Mouse (Mus musculus) CH12.LX (cell line): Measurements from ENCODE around the gene Coro7. TPM values are rescaled to one million over a fixed set of nuclear protein-coding genes. Genes with fewer than 3 reads are reported as not detected.
A peak's percentile ranks its signal among the peaks of the same experiment; 100 is the strongest.

ENCODE experiments used
- DNase-seq: peaks from one replicate; pipeline ENCODE4 v3.0.0-alpha.2; 2013; ENCODE audit errors: extremely low read depth
- H3K27ac ChIP-seq: 2 replicates; pipeline ENCODE4 v1.5.1; 2012; ENCODE audit warnings: low read depth, mild to moderate bottlenecking, control low read depth, moderate library complexity; ENCODE audit not compliant: insufficient read depth
- H3K27me3 ChIP-seq: replicated peaks from 2 replicates; pipeline ENCODE3; 2012; ENCODE audit warnings: inconsistent platforms
- H3K36me3 ChIP-seq, 2 experiments: replicated peaks in 1 of 2; 2 replicates each; pipeline versions ENCODE3 to v1.6.1; 2012; ENCODE audit warnings: inconsistent platforms in 1 of 2, low read length in 1 of 2, mild to moderate bottlenecking in 1 of 2, mixed read lengths in 1 of 2, moderate library complexity in 1 of 2; ENCODE audit not compliant: control insufficient read depth in 1 of 2, insufficient read depth in 1 of 2
- H3K4me1 ChIP-seq, 2 experiments: 2 replicates each; pipeline ENCODE4 v1.6.1; 2012; ENCODE audit warnings: inconsistent platforms in 1 of 2, moderate library complexity in 1 of 2; ENCODE audit not compliant: insufficient read depth in 2 of 2, control insufficient read depth in 1 of 2
- H3K4me2 ChIP-seq: 2 replicates; pipeline ENCODE4 v1.6.1; 2012; ENCODE audit warnings: low read depth, mild to moderate bottlenecking, control low read depth; ENCODE audit not compliant: poor library complexity, insufficient read depth, severe bottlenecking
- H3K4me3 ChIP-seq, 3 experiments: fragments of 150-350 bp in 1 of 3; sonication (generic) in 1 of 3; replicated peaks in 1 of 3; 2 replicates each; pipeline versions ENCODE3 to v1.5.1; 2011 to 2012; ENCODE audit warnings: low read depth in 2 of 3, low read length in 2 of 3, mild to moderate bottlenecking in 2 of 3, moderate library complexity in 2 of 3, control low read depth in 1 of 3, improper control_type of control experiment in 1 of 3, inconsistent platforms in 1 of 3, mixed read lengths in 1 of 3; ENCODE audit not compliant: poor library complexity in 1 of 3
- H3K79me2 ChIP-seq: replicated peaks from 2 replicates; pipeline ENCODE4 v1.6.1; 2012; ENCODE audit warnings: mild to moderate bottlenecking, moderate library complexity; ENCODE audit not compliant: control insufficient read depth, poor library complexity, insufficient read depth, severe bottlenecking; ENCODE audit errors: extremely low read depth
- H3K9ac ChIP-seq: 2 replicates; pipeline ENCODE4 v1.6.1; 2012; ENCODE audit warnings: low read depth, mild to moderate bottlenecking, control low read depth, moderate library complexity; ENCODE audit not compliant: insufficient read depth
- H3K9me3 ChIP-seq: replicated peaks from 2 replicates; pipeline ENCODE3; 2012; ENCODE audit warnings: low read length, inconsistent platforms, mixed read lengths
- MAZ ChIP-seq: IDR thresholded peaks from 2 replicates; pipeline ENCODE4 v1.6.1; 2012; ENCODE audit warnings: low read depth, mild to moderate bottlenecking, inconsistent platforms, low read length, improper control_type of control experiment, moderate library complexity
- NRF1 ChIP-seq: IDR thresholded peaks from 2 replicates; pipeline ENCODE4 v1.6.1; 2014; ENCODE audit warnings: low read depth, mild to moderate bottlenecking, inconsistent platforms, low read length, improper control_type of control experiment, moderate library complexity
- SMC3 ChIP-seq: IDR thresholded peaks from 2 replicates; pipeline ENCODE4 v1.6.1; 2011; ENCODE audit warnings: low read depth, low read length, improper control_type of control experiment
- TCF12 ChIP-seq: IDR thresholded peaks from 2 replicates; pipeline ENCODE4 v1.6.1; 2014; ENCODE audit warnings: low read depth, mild to moderate bottlenecking, inconsistent platforms, low read length, improper control_type of control experiment
- UBTF ChIP-seq: IDR thresholded peaks from 2 replicates; pipeline ENCODE4 v1.6.1; 2012; ENCODE audit warnings: low read depth, mild to moderate bottlenecking, inconsistent platforms, low read length, improper control_type of control experiment, moderate library complexity
- USF1 ChIP-seq: IDR thresholded peaks from 2 replicates; pipeline ENCODE4 v1.6.1; 2014; ENCODE audit warnings: low read depth, mild to moderate bottlenecking, inconsistent platforms, low read length, improper control_type of control experiment
- ZNF384 ChIP-seq: IDR thresholded peaks from 2 replicates; pipeline ENCODE4 v1.6.1; 2012; ENCODE audit warnings: low read depth, low read length, improper control_type of control experiment, inconsistent platforms
- dilution Hi-C: fragments of 300-500 bp; cut with MboI; formaldehyde crosslinking; loops from 2 replicates; pipeline ENCODE4 v1.14.3; 2020; ENCODE audit warnings: low sequenced_read_pairs; ENCODE audit not compliant: extremely low pct_unique_long_range_greater_than_20kb, extremely low pct_ligation_motif_present
- in situ Hi-C: fragments of 300-500 bp; cut with MboI; formaldehyde crosslinking; loops from 3 replicates; pipeline ENCODE4 v1.14.3; 2019; ENCODE audit warnings: low sequenced_read_pairs, low pct_ligation_motif_present, low pct_unique_long_range_greater_than_20kb, mixed read lengths
- polyA plus RNA-seq: library from polyadenylated mRNA; unstranded; fragments of >175 nt; gene quantifications from 2 replicates; pipeline ENCODE4 v1.2.1, GENCODE M21; 2012; ENCODE audit warnings: low read depth; ENCODE audit not compliant: insufficient read length
- total RNA-seq, 2 experiments: library from RNA; depleted of rRNA; stranded (reverse); fragments of 300-350 nt in 1 of 2; fragments of >200 nt in 1 of 2; gene quantifications; 2 replicates each; pipeline ENCODE4 v1.2.3; 2012 to 2014

The Coro7 gene
- total and polyA plus RNA-seq, 3 experiments: 5.7 to 40.2 (median 20.0) TPM

DNA sequence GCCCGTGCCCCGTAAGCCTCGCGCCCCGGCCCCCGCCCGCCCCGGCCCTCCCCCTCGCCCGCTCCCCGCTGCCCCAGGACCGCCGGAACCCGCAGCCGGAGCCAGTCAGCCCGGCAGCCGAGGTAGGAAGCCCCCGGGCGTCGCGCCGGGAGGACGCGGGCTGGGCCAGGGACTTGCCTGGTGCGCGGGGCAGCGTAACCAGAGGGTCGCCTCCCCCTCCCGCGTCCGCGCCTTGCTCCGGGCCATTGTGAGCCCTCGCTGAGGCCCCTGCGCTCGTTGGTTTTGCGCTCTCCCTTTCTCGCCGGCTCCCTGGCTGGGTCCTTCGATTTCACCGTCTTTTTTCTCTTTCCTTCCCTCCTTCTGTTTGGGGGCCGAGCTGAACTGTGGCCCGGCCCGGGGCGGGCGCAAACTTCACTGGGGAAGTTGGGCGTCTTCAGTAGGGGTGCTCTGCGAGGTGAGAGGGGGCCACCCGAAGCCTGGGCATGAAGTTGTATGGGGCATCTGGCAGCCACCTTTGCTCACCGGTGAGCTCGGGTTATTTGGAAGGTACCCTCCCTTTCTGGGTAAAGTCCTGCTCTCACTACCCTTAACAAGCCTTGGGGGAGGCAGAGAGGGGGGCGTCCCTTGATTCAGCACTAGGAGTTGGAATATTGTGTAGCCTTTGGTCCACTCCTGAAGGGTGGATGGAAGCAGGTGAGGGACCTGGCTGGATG, 84.6 kb downstream of the Coro7 start:
- in situ Hi-C loops (no loop called here), dilution Hi-C loops (no loop called here)
- H3K36me3 ChIP-seq: no peaks in the 10 kb centered on the region
- H3K27me3 ChIP-seq: peaks cover 30% of the 10 kb centered on the region
- peak overlapping the region; percentile 78 for H3K4me2 ChIP-seq
- no peaks in the 10 kb centered on the region for H3K9me3 ChIP-seq
- H3K27ac ChIP-seq: no peak overlapping the region
- H3K79me2 ChIP-seq: no peaks in the 10 kb centered on the region
- H3K4me3 ChIP-seq: peak overlapping the region; percentile 45 to 61 (median 52)
- DNase-seq: no peak
- peaks cover 17 to 35% of the 10 kb centered on the region in 2 experiments for H3K4me1 ChIP-seq
- no peak for TF ChIP-seq USF1
- peak; percentile 81 for TF ChIP-seq UBTF
- peak overlapping the region; percentile 88 for H3K9ac ChIP-seq

DNA sequence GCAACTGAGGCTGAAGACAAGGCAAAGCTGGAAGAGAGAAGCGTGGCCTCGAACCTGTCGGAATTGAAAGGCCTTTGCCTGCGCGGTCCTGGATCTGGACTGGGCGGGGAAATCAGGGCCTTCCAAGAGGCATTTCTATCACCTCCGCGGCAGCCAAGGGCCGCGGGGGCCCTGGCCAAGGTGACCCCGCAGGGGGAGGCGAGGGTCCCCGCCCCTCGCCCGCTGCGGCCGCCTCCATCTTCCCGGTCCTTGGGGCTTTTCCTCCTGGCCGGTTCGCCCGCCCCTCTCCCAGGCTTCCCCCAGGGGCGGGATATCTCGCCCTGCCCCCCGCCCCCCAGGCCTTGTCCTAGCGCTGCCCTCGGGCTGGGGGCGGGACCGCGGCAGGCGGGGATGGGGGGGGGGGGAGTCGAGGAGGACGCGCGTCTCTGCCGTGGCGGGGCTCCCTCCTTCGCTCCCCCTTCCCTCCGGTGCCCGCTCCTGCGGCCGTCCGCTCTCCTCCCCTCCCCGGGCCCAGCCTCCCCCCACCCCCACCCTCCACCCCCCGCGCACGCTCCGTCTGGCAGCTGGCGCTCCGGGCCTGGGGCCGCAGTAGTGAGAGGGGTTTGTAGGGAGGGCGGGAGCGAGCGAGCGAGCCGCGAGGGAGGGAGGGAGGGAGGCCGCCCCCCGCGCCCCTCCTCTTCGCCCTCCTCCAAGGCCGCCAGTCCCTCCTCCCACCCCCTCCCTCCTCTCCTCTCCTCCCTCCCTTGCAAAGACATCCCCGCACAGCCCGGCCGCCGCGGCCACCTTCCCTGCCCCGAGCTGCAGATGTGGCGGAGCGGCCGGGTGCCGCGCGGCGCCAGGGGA, 85.4 kb downstream of the Coro7 start, which contains the start of gene Glis2:
Gene Glis2, plus strand, starts transcription at position 743 of the 843 bp plus-strand sequence.
- dilution Hi-C loops: no loop called here
- peak; percentile 50; the same call in 1 of the 2 replicates for TF ChIP-seq NRF1
- TF ChIP-seq TCF12: no peak
- TF ChIP-seq MAZ: peak; percentile 71; the same call in 1 of the 2 replicates
- no peak for TF ChIP-seq ZNF384
- no peak for TF ChIP-seq SMC3
- TF ChIP-seq, all 38 proteins: peak for 2
- in situ Hi-C loops: no loop called here

More for the DNA sequence above, 85.4 kb downstream of the Coro7 start, which contains the start of gene Glis2:
- H3K79me2 ChIP-seq: no peaks in the 10 kb centered on the region
- peak; percentile 42 for DNase-seq
- H3K36me3 ChIP-seq: no peaks in the 10 kb centered on the region
- H3K4me2 ChIP-seq: peak within 1 kb of the TSS; percentile 78
- H3K27ac ChIP-seq: no peak within 1 kb of the TSS
- peaks cover 30% of the 10 kb centered on the region for H3K27me3 ChIP-seq
- no peaks in the 10 kb centered on the region for H3K9me3 ChIP-seq
- H3K4me1 ChIP-seq: peaks cover 17 to 35% of the 10 kb centered on the region in 2 experiments
- peak within 1 kb of the TSS; percentile 88 for H3K9ac ChIP-seq
- peak within 1 kb of the TSS; percentile 52 to 66 (median 59) for H3K4me3 ChIP-seq
